Comparison of ENCODE assay signal across 21 mouse cellular contexts in the genomic region with DNA sequence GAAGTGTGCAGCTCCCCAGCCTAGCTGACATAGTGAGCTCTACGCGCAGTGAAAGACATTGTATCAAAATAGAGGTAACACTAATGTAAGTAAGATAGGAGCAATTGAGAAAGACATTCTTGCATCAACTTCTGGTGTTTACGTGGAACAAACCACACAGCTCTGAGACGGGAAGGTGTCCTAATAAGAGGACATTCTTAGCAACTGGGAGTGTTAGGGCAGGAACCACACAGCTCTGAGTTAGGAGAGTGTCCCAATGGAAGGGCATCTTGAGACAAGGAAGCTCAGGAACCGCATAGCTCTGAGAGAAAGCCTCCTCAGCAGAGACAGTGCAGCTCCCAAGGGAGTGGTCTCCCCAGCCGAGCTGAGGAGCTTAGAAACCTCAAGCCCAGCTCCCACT.
DNase-seq lines count a peak whose midpoint lies in the region; ATAC-seq and TF ChIP-seq lines count a peak whose summit lies in the region.
"Had no signal": no experiment of that assay in that cellular context is flagged by ENCODE, and none has a peak within 500 bp of the region (broad histone marks: within the 10 kb centered on the region; RNA-seq: fewer than 3 reads in every experiment).

No protein-coding gene starts in this region.

- ATAC-seq in liver, postnatal 0 days, result peak; percentile 64
- peak; percentile 88 for ATAC-seq in megakaryocyte, adult 5-6 weeks (ENCODE audit: poor library complexity, severe bottlenecking)
- ATAC-seq in CD4-positive, CD25-positive, alpha-beta regulatory T cell, adult 4 months, result no peak
- ATAC-seq in midbrain, embryonic 14.5 days (ENCODE audit: low FRiP score, low TSS enrichment), result no peak
- ATAC-seq: forebrain, embryonic 13.5 days; forebrain, embryonic 15.5 days; forebrain, postnatal 0 days had no signal

- no peak overlapping the region for H3K4me2 ChIP-seq in liver, postnatal 0 days (ENCODE audit: low read depth, low read length)
- H3K4me2 ChIP-seq in midbrain, embryonic 14.5 days (ENCODE audit: low read length), result no peak overlapping the region
- H3K4me2 ChIP-seq: embryonic facial prominence, embryonic 12.5 days; forebrain, embryonic 13.5 days; forebrain, embryonic 15.5 days had no signal

- no peak overlapping the region for H3K27ac ChIP-seq in liver, postnatal 0 days (ENCODE audit: low read depth)
- H3K27ac ChIP-seq in bone marrow, adult 2 months (ENCODE audit: control insufficient read depth, insufficient read depth, low read depth, low read length, poor library complexity), result peak overlapping the region; percentile 47
- no peak overlapping the region for H3K27ac ChIP-seq in midbrain, embryonic 14.5 days (replicated peaks; ENCODE audit: low read depth, low read length)
- H3K27ac ChIP-seq: embryonic facial prominence, embryonic 10.5 days; embryonic facial prominence, embryonic 12.5 days; forebrain, embryonic 13.5 days; forebrain, embryonic 15.5 days had no signal

- no peak for TF ChIP-seq EP300 in liver, postnatal 0 days (IDR thresholded peaks at IDR 0.05; ENCODE audit: low read depth)

- no peak for DNase-seq in liver, postnatal 0 days
- DNase-seq in liver, result no peak
- DNase-seq in frontal cortex, postnatal 10 days (ENCODE audit: low spot score in 2 of 2), result no peak
- DNase-seq in midbrain, embryonic 14.5 days, result no peak
- DNase-seq: adrenal gland, adult 2 months; adrenal gland, postnatal 10 days; adrenal gland, postnatal 25 days; B cell, adult 2 months; cerebellum, adult 11-12 months; cerebellum, adult 2 months; cerebellum, adult 9-10 months; cerebellum, postnatal 10 days; cerebellum, postnatal 25 days; forebrain, postnatal 0 days had no signal

- H3K9me3 ChIP-seq in liver, postnatal 0 days (ENCODE audit: low read length), result no peaks in the 10 kb centered on the region
- H3K9me3 ChIP-seq in midbrain, embryonic 14.5 days (ENCODE audit: control insufficient read depth, low read length), result no peaks in the 10 kb centered on the region
- H3K9me3 ChIP-seq: embryonic facial prominence, embryonic 10.5 days; embryonic facial prominence, embryonic 12.5 days; forebrain, embryonic 13.5 days; forebrain, embryonic 15.5 days had no signal

- TF ChIP-seq CTCF in liver, postnatal 0 days (IDR thresholded peaks at IDR 0.05; ENCODE audit: low read depth), result no peak
- TF ChIP-seq CTCF in bone marrow, adult 2 months (IDR thresholded peaks at IDR 0.05; ENCODE audit: control insufficient read depth, insufficient read depth, low read length), result no peak

- H3K27me3 ChIP-seq in liver, postnatal 0 days (ENCODE audit: insufficient read depth, low read length), result no peaks in the 10 kb centered on the region
- no peaks in the 10 kb centered on the region for H3K27me3 ChIP-seq in midbrain, embryonic 14.5 days (ENCODE audit: control insufficient read depth, insufficient read depth, low read length)
- H3K27me3 ChIP-seq: embryonic facial prominence, embryonic 12.5 days; forebrain, embryonic 13.5 days; forebrain, embryonic 15.5 days had no signal

- no peak overlapping the region for H3K9ac ChIP-seq in liver, postnatal 0 days (replicated peaks)
- no peak overlapping the region for H3K9ac ChIP-seq in midbrain, embryonic 14.5 days (replicated peaks; ENCODE audit: low read length)
- H3K9ac ChIP-seq: embryonic facial prominence, embryonic 12.5 days; forebrain, embryonic 13.5 days; forebrain, embryonic 15.5 days; forebrain, postnatal 0 days had no signal

- no peak for TF ChIP-seq POLR2A in bone marrow, adult 2 months (IDR thresholded peaks at IDR 0.05; ENCODE audit: borderline replicate concordance, control insufficient read depth, low read depth, low read length)

- no peak overlapping the region for H3K4me3 ChIP-seq in liver, postnatal 0 days (ENCODE audit: low read depth, low read length)
- H3K4me3 ChIP-seq in bone marrow, adult 2 months (replicated peaks; ENCODE audit: control insufficient read depth, low read depth, low read length), result no peak overlapping the region
- no peak overlapping the region for H3K4me3 ChIP-seq in midbrain, embryonic 14.5 days (replicated peaks; ENCODE audit: low read depth, low read length)
- H3K4me3 ChIP-seq: embryonic facial prominence, embryonic 10.5 days; embryonic facial prominence, embryonic 12.5 days; forebrain, embryonic 13.5 days; forebrain, embryonic 15.5 days had no signal

- H3K4me1 ChIP-seq in liver, postnatal 0 days (ENCODE audit: insufficient read depth), result no peaks in the 10 kb centered on the region
- H3K4me1 ChIP-seq in bone marrow, adult 2 months (ENCODE audit: control insufficient read depth, insufficient read depth, low read length), result no peaks in the 10 kb centered on the region; the same call in 1 of the 2 replicates
- H3K4me1 ChIP-seq in midbrain, embryonic 14.5 days (ENCODE audit: control insufficient read depth, insufficient read depth, low read length), result no peaks in the 10 kb centered on the region
- H3K4me1 ChIP-seq: embryonic facial prominence, embryonic 10.5 days; embryonic facial prominence, embryonic 12.5 days; forebrain, embryonic 13.5 days; forebrain, embryonic 15.5 days had no signal

- 58% methylated on average over 6 of the region's 6 CpGs for WGBS in liver, postnatal 0 days (ENCODE audit: insufficient replicate concordance)
- 50% methylated on average over 6 of the region's 6 CpGs for WGBS in bone marrow, adult 2 months
- 84% methylated on average over 6 of the region's 6 CpGs for WGBS in midbrain, embryonic 14.5 days

- H3K36me3 ChIP-seq in liver, postnatal 0 days (replicated peaks; ENCODE audit: insufficient read depth, low read length), result no peaks in the 10 kb centered on the region
- no peaks in the 10 kb centered on the region for H3K36me3 ChIP-seq in midbrain, embryonic 14.5 days (ENCODE audit: control insufficient read depth, insufficient read depth, low read length)
- H3K36me3 ChIP-seq: embryonic facial prominence, embryonic 10.5 days; embryonic facial prominence, embryonic 12.5 days; forebrain, embryonic 15.5 days had no signal

Comparison
In these comparisons a context has a peak if more than half of its experiments do, and no peak if none do; other contexts are left out.
1. ATAC-seq: peak in liver, postnatal 0 days (single experiment) and megakaryocyte, adult 5-6 weeks (single experiment); none in CD4-positive, CD25-positive, alpha-beta regulatory T cell, adult 4 months (single experiment) and midbrain, embryonic 14.5 days (single experiment).